Mouse (Mus musculus) hindbrain, embryonic 11.5 days (tissue): ENCODE data around the gene Kdm4c. TPM values are rescaled to one million over a fixed set of nuclear protein-coding genes. Genes with fewer than 3 reads are reported as not detected.

Experiments
- ATAC-seq: fragments of 200-750 bp; cut with Nextera tagmentation; 2 replicates; pipeline ENCODE4 v1.8.0; 2017; ENCODE audit warnings: mild to moderate bottlenecking, moderate TSS enrichment, moderate library complexity; ENCODE audit not compliant: low FRiP score
- DNase-seq: peaks from one replicate; pipeline ENCODE4 v3.0.0-alpha.2; 2015; ENCODE audit warnings: low spot score
- H3K27ac ChIP-seq: fragments of 300-500 bp; sonication (generic); 2 replicates; pipeline ENCODE4 v1.5.1; 2014; ENCODE audit warnings: mild to moderate bottlenecking, low read depth, low read length
- H3K27me3 ChIP-seq: fragments of 300-500 bp; sonication (generic); 2 replicates; pipeline ENCODE4 v1.6.1; 2014; ENCODE audit warnings: mild to moderate bottlenecking, low read length, moderate library complexity, mixed read lengths; ENCODE audit not compliant: control insufficient read depth, insufficient read depth
- H3K36me3 ChIP-seq: fragments of 300-500 bp; sonication (generic); 2 replicates; pipeline ENCODE4 v1.6.1; 2014; ENCODE audit warnings: mild to moderate bottlenecking, low read length, moderate library complexity, mixed read lengths; ENCODE audit not compliant: control insufficient read depth, insufficient read depth
- H3K4me1 ChIP-seq: fragments of 300-500 bp; sonication (generic); replicated peaks from 2 replicates; pipeline ENCODE4 v1.6.1; 2014; ENCODE audit warnings: low read length, mixed read lengths; ENCODE audit not compliant: control insufficient read depth, insufficient read depth
- H3K4me2 ChIP-seq: fragments of 300-500 bp; sonication (generic); replicated peaks from 2 replicates; pipeline ENCODE4 v1.6.1; 2014; ENCODE audit warnings: mild to moderate bottlenecking, low read depth, low read length
- H3K4me3 ChIP-seq: fragments of 300-500 bp; sonication (generic); 2 replicates; pipeline ENCODE4 v1.5.1; 2014; ENCODE audit warnings: low read depth, low read length
- H3K9ac ChIP-seq: fragments of 300-500 bp; sonication (generic); 2 replicates; pipeline ENCODE4 v1.6.1; 2014; ENCODE audit warnings: low read depth, low read length
- H3K9me3 ChIP-seq: fragments of 300-500 bp; sonication (generic); 2 replicates; pipeline ENCODE4 v1.6.1; 2016; ENCODE audit warnings: low read length; ENCODE audit not compliant: control insufficient read depth
- WGBS: fragments of 180-500 bp; shearing (Covaris S2); extraction: QIAGEN DNeasy Blood & Tissue Kit; methylation state at CpG from one replicate; pipeline ENCODE4 v1.1.7; 2014; 5-methylcytosine and 5-hydroxymethylcytosine counted together
- polyA plus RNA-seq: library from polyadenylated mRNA; unstranded; fragments of >200 nt; fragmentation: Nextera tagmentation; extraction: Ambion mirVana; gene quantifications from 2 replicates; pipeline ENCODE4 v1.2.1, GENCODE M21; 2014

Kdm4c gene
- polyA plus RNA-seq, 1 experiment from 2014 or later, result 18.3 TPM

DNA sequence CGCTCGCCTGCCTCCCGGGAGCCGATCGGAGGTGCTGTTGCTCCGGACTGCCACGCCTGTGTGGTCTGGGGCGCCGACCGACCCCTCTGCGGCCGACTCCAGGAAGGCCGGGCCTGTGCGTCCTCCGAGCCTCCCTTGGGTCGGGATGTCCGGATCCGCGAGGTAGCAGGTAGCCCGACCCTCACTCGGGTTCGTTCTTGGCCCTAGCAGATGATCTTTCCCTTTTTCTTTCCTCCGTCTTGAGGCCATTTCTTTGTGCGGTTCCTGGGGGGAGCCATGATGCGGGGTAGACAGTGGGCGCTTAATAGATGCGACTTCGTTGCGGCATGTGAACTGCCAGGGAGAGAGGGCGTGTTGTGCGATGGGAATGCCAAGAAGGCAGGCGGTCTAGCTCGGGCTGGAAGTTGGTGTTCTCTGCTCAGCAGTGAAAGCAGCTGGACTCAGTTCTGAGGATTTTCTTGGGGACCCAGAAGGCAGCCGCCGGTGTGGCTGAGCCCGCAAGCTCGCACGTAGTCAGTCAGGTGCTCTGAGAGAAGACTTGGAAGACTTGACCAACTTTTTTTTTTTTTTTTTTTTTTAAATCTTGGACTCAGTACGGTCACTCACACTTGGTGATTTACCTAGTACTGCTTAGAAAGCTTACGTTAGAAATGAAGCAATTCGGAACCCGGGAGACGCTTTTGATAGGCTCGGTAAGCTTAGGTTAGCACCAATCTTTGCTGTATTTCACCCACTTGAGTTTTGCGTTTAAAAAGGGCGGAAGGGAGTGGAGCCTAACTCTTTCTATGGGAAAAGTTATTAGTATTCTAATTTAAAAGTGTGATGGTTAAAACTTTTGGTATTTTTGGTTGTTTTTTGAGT is 10.2 kb downstream of the Kdm4c start:
- DNase-seq (peak; percentile 74), ATAC-seq (peak; percentile 63)
- H3K27me3 ChIP-seq, result no peaks in the 10 kb centered on the region
- H3K4me1 ChIP-seq, result no peaks in the 10 kb centered on the region
- H3K4me2 ChIP-seq, result peak overlapping the region; percentile 59
- peak overlapping the region; percentile 53 for H3K4me3 ChIP-seq
- no peaks in the 10 kb centered on the region for H3K36me3 ChIP-seq
- H3K27ac ChIP-seq, result peak overlapping the region; percentile 37
- WGBS, result under 1% methylated on average over 46 of the region's 46 CpGs
- H3K9ac ChIP-seq, result peak overlapping the region; percentile 80
- H3K9me3 ChIP-seq, result no peaks in the 10 kb centered on the region

DNA sequence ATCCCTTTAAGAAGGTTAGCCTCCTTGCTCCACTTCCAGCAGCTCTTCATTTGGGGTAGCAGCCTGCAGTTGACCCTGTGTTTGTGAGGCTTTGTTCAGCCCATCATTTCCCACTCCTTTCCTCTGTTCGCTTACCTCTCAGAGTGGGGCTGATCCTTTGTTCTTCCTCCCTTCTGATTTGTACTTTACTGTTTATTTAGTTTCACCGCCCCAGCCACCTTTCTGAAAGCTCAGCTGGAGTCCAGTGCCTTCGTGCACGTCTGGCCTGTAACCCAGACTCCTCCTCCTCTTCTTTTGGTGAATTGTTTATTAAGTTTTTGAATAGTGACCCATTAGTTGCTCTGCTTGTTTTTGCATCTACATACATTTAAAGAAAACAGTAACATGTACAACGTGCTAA is 15.6 kb downstream of the Kdm4c start:
- DNase-seq (no peak), ATAC-seq (no peak)
- 25% methylated on average over 5 of the region's 5 CpGs for WGBS
- Histone ChIP-seq H3K27me3 (no peaks in the 10 kb centered on the region), H3K36me3 (no peaks in the 10 kb centered on the region), H3K9me3 (no peaks in the 10 kb centered on the region), H3K9ac (no peak overlapping the region), H3K4me1 (no peaks in the 10 kb centered on the region), H3K27ac (no peak overlapping the region), H3K4me3 (no peak overlapping the region), H3K4me2 (no peak overlapping the region)

DNA sequence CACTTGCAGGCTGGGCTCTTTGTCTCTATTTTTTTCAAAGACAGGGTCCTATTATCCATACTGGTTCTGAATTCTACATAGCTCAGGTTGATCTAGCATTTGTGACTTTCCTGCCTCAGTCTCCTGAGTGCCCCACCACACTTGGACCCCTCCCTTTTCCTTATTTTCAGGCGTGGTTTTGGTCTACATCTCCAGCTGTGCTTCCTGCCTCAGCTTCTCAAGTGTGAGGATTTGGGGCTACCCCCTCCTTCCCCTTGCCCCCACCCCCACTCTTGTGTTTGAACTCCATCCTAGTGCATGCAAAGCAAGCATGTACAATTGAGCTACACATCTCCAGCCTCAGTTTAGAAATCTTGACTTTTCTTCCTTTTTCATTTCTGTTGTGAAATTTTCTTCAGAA is 16.2 kb downstream of the Kdm4c start:
- Histone ChIP-seq H3K36me3 (no peaks in the 10 kb centered on the region), H3K9ac (no peak overlapping the region), H3K4me3 (no peak overlapping the region), H3K4me2 (no peak overlapping the region), H3K27ac (no peak overlapping the region), H3K27me3 (no peaks in the 10 kb centered on the region), H3K4me1 (no peaks in the 10 kb centered on the region), H3K9me3 (no peaks in the 10 kb centered on the region)
- no peak for DNase-seq
- WGBS, result 36% methylated on average over 1 of the region's 1 CpGs
- no peak for ATAC-seq

DNA sequence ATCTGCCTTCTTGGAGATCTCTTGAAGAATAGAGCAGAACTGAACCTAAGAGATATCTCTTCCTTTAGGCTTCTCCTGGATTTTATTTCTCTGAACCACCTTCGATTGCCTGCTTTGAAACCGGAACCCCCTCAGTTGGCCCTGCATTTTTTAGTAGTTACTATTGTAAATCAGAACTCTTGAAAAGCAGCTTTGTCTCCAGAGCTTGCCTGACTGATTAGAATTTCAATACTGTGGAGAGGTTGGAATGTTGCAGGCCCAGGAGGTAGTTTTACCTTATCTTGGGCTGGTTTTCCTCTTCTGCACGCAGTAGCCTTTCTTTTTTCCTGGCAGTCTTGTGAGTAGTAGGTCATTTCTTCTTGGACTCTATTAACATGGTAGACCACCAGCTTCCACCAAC is 17.0 kb downstream of the Kdm4c start:
- ATAC-seq (no peak), DNase-seq (no peak)
- H3K9ac ChIP-seq, result no peak overlapping the region
- no peak overlapping the region for H3K4me3 ChIP-seq
- H3K4me2 ChIP-seq, result no peak overlapping the region
- H3K36me3 ChIP-seq, result no peaks in the 10 kb centered on the region
- H3K27me3 ChIP-seq, result no peaks in the 10 kb centered on the region
- 25% methylated on average over 3 of the region's 3 CpGs for WGBS
- H3K4me1 ChIP-seq, result no peaks in the 10 kb centered on the region
- no peak overlapping the region for H3K27ac ChIP-seq
- H3K9me3 ChIP-seq, result no peaks in the 10 kb centered on the region

DNA sequence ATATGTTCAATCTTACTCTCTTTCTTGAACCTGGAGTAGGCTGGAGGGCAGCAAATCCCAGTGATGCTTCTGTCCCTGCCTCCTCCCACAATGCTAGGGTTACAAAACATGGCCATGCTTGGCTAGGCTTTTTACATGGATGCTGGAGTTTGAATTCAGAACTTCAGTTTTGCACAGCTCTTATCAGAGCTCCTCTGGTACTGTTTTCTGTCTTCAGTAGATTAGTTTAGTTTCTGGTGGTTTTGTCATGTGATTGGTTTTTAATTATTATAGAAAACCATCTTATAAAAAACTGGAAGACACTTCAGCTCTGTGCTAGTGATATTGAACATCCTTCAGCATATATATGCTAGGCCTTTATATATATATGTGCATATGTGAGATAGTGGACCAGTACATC is 19.6 kb downstream of the Kdm4c start:
- ATAC-seq (no peak), DNase-seq (no peak)
- H3K4me3 ChIP-seq, result no peak overlapping the region
- no peaks in the 10 kb centered on the region for H3K36me3 ChIP-seq
- no peaks in the 10 kb centered on the region for H3K4me1 ChIP-seq
- no peaks in the 10 kb centered on the region for H3K27me3 ChIP-seq
- H3K4me2 ChIP-seq, result no peak overlapping the region
- no peak overlapping the region for H3K9ac ChIP-seq
- H3K27ac ChIP-seq, result no peak overlapping the region
- no peaks in the 10 kb centered on the region for H3K9me3 ChIP-seq

DNA sequence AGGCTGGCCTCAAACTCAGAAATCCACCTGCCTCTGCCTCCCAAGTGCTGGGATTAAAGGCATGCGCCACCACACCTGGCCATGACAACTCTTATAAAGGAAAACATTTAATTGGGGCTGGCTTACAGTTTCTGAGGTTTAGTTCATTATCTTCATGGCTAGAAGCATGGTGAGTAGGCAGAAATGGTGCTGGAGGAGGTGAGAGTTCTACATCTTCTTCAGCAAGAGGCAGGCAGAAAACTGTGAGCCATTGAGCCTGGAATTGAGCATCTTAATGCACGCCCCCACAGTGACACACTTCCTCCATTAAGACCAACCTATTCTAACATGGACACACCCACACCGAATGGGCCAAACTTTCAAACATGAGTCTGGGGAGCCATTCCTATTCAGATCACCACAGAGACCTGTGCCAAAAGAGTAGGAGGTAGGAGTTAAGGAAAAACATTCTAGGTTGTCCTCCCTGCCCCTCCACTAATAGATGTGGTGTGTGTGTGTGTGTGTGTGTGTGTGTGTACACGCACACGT is 22.2 kb downstream of the Kdm4c start:
- Histone ChIP-seq H3K9me3 (no peaks in the 10 kb centered on the region), H3K9ac (no peak overlapping the region), H3K36me3 (no peaks in the 10 kb centered on the region), H3K4me3 (no peak overlapping the region), H3K4me2 (no peak overlapping the region), H3K27me3 (no peaks in the 10 kb centered on the region), H3K4me1 (no peaks in the 10 kb centered on the region), H3K27ac (no peak overlapping the region)
- WGBS, result 95% methylated on average over 5 of the region's 5 CpGs
- no peak for DNase-seq
- ATAC-seq, result no peak

DNA sequence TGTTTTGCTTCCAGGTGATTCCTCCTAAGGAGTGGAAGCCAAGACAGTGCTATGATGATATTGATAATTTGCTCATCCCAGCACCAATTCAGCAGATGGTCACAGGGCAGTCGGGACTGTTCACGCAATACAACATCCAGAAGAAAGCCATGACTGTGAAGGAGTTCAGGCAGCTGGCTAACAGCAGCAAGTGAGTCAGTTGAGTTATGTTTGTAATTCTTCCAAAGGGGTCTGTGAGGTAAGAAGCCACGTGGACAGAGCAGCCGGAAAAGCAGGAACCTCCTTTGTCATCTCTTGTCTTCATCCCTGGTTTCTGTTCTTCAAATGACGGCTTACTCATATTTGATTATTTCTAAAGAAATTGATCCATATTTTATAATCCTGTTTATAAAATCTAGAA is 28.9 kb downstream of the Kdm4c start:
- H3K4me1 ChIP-seq, result no peaks in the 10 kb centered on the region
- DNase-seq (no peak), ATAC-seq (no peak)
- H3K27me3 ChIP-seq, result no peaks in the 10 kb centered on the region
- no peak overlapping the region for H3K4me3 ChIP-seq
- H3K9ac ChIP-seq, result no peak overlapping the region
- WGBS, result 93% methylated on average over 5 of the region's 5 CpGs
- H3K36me3 ChIP-seq, result no peaks in the 10 kb centered on the region
- no peak overlapping the region for H3K4me2 ChIP-seq
- no peak overlapping the region for H3K27ac ChIP-seq
- no peaks in the 10 kb centered on the region for H3K9me3 ChIP-seq

DNA sequence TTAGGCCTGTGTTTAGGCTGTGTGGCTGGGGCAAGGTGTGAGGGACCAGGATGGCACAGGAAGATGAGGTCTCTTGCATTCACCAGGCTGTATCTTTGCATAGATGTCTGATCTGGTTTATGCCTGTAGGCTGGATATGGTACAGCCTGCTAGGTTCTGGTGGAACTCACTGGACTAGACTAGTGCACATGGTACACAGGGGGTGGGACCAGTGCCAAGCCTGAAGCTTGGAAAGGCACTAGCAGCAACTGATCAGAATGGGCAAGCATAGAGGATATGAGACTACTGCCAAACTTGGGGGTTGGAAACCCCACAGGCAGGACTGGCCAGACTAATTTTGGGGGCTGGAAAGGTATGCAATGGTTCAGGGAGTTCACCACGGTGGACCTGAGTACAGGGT is 35.2 kb downstream of the Kdm4c start:
- H3K9ac ChIP-seq, result no peak overlapping the region
- H3K27me3 ChIP-seq, result no peaks in the 10 kb centered on the region
- H3K36me3 ChIP-seq, result no peaks in the 10 kb centered on the region
- H3K4me3 ChIP-seq, result no peak overlapping the region
- no peak overlapping the region for H3K27ac ChIP-seq
- no peak for DNase-seq
- no peaks in the 10 kb centered on the region for H3K9me3 ChIP-seq
- H3K4me1 ChIP-seq, result no peaks in the 10 kb centered on the region
- 86% methylated on average over 1 of the region's 1 CpGs for WGBS
- peak; percentile 45; the same call in 1 of the 2 replicates for ATAC-seq
- no peak overlapping the region for H3K4me2 ChIP-seq

DNA sequence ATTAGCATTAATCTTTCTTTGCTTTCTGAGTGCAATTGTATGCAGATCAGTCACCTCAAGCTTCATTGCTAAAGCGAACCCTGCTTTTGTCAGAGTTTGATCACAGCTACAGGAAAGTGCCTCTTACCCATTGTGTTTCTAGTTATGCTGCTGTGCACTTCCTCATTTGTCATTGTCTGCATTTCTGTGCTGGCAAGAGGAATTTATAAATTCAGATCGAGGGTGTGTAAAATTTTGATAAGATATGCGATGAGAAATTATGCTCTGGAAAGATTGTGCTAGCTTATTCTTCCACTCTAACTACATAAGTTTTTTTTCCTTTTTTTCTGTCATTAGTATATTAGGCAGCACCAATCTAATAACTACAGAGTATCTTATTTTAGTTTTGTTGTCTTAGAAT is 37.9 kb downstream of the Kdm4c start:
- Histone ChIP-seq H3K27me3 (no peaks in the 10 kb centered on the region), H3K9ac (no peak overlapping the region), H3K9me3 (no peaks in the 10 kb centered on the region), H3K27ac (no peak overlapping the region), H3K4me3 (no peak overlapping the region), H3K36me3 (no peaks in the 10 kb centered on the region), H3K4me1 (no peaks in the 10 kb centered on the region), H3K4me2 (no peak overlapping the region)
- ATAC-seq (no peak), DNase-seq (no peak)
- 85% methylated on average over 3 of the region's 3 CpGs for WGBS
